Mouse (Mus musculus) heart, postnatal 0 days (tissue): ENCODE results near the gene Ppp2ca.

ENCODE experiments used
- CTCF ChIP-seq: IDR thresholded peaks from 2 replicates; pipeline ENCODE4 v1.5.1; 2016; ENCODE audit warnings: antibody characterized with exemption, control low read depth, low read depth
- EP300 ChIP-seq: IDR thresholded peaks from 2 replicates; pipeline ENCODE4 v1.6.1; 2016; ENCODE audit warnings: antibody characterized with exemption, low read depth

DNA sequence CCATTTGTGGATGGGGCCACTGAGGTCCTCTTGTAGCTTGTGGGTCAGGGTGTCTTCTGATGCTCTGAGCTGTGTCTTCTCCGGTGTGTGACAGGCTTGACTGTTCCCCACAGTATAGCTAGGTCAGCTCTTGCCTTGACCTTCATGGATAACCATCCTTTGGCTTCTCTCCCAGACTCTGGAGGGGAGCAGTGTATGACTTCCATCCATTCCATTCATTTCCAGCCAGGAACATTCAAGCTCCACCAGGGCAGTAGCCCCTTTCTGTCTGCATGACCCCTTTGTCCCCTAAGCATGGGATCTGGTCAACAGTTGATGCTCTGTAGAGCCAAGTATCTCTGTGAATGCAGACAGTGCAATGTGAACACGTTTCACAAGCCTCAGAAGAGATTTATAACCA, 885 bp upstream of the Ppp2ca start:
- no peak for TF ChIP-seq CTCF
- no peak for TF ChIP-seq EP300
